Mouse (Mus musculus) liver, postnatal 0 days (tissue): ENCODE results near the gene Rubcn. TPM values are rescaled to one million over a fixed set of nuclear protein-coding genes. Genes with fewer than 3 reads are reported as not detected.

Source experiments
- ATAC-seq: fragments of 200-750 bp; cut with Nextera tagmentation; 2 replicates; pipeline ENCODE4 v1.8.0; 2017; ENCODE audit warnings: mild to moderate bottlenecking, moderate library complexity
- DNase-seq: peaks from one replicate; pipeline ENCODE4 v3.0.0-alpha.2; 2016
- H3K27ac ChIP-seq: fragments of 300-500 bp; sonication (generic); 2 replicates; pipeline ENCODE4 v1.5.1; 2014; ENCODE audit warnings: antibody characterized with exemption, moderate library complexity, mild to moderate bottlenecking, low read depth
- H3K27me3 ChIP-seq: fragments of 300-500 bp; sonication (generic); 2 replicates; pipeline ENCODE4 v1.6.1; 2014; ENCODE audit warnings: low read length, control low read depth, mixed read lengths; ENCODE audit not compliant: insufficient read depth
- H3K36me3 ChIP-seq: fragments of 300-500 bp; sonication (generic); replicated peaks from 2 replicates; pipeline ENCODE4 v1.6.1; 2014; ENCODE audit warnings: mild to moderate bottlenecking, control low read depth, low read length, moderate library complexity, mixed read lengths; ENCODE audit not compliant: insufficient read depth
- H3K4me1 ChIP-seq: fragments of 300-500 bp; sonication (generic); 2 replicates; pipeline ENCODE4 v1.6.1; 2014; ENCODE audit warnings: antibody characterized with exemption, mild to moderate bottlenecking, control low read depth; ENCODE audit not compliant: insufficient read depth
- H3K4me2 ChIP-seq: fragments of 300-500 bp; sonication (generic); 2 replicates; pipeline ENCODE4 v1.6.1; 2014; ENCODE audit warnings: low read depth, mild to moderate bottlenecking, low read length, moderate library complexity, mixed read lengths
- H3K4me3 ChIP-seq: fragments of 300-500 bp; sonication (generic); 2 replicates; pipeline ENCODE4 v1.5.1; 2014; ENCODE audit warnings: low read depth, low read length
- H3K9ac ChIP-seq: fragments of 300-500 bp; sonication (generic); replicated peaks from 2 replicates; pipeline ENCODE4 v1.6.1; 2014; ENCODE audit warnings: mild to moderate bottlenecking, moderate library complexity
- H3K9me3 ChIP-seq: fragments of 300-500 bp; sonication (generic); 2 replicates; pipeline ENCODE4 v1.6.1; 2016; ENCODE audit warnings: mild to moderate bottlenecking, control low read depth, low read length, mixed read lengths
- EP300 ChIP-seq: IDR thresholded peaks from 2 replicates; pipeline ENCODE4 v1.6.1; 2016; ENCODE audit warnings: antibody characterized with exemption, low read depth, mild to moderate bottlenecking
- WGBS: fragments of 180-500 bp; shearing (Covaris S2); extraction: QIAGEN DNeasy Blood & Tissue Kit; methylation state at CpG from one replicate; pipeline ENCODE4 v1.1.7; 2014; ENCODE audit not compliant: insufficient replicate concordance; 5-methylcytosine and 5-hydroxymethylcytosine counted together
- polyA plus RNA-seq: library from polyadenylated mRNA; unstranded; fragments of >200 nt; fragmentation: Nextera tagmentation; extraction: Ambion mirVana; gene quantifications from 2 replicates; pipeline ENCODE4 v1.2.1, GENCODE M21; 2015

Rubcn gene
- polyA plus RNA-seq, 1 experiment from 2014 or later, result 4.3 TPM

- ATAC-seq, result no peak
- H3K4me2 ChIP-seq, result no peak overlapping the region
- no peaks in the 10 kb centered on the region for H3K36me3 ChIP-seq
- WGBS, result 40% methylated on average over 10 of the region's 10 CpGs
- H3K9ac ChIP-seq, result no peak overlapping the region
- no peaks in the 10 kb centered on the region for H3K4me1 ChIP-seq
- H3K4me3 ChIP-seq, result no peak overlapping the region
- TF ChIP-seq EP300, result no peak
- H3K27ac ChIP-seq, result no peak overlapping the region
- H3K9me3 ChIP-seq, result no peaks in the 10 kb centered on the region
- H3K27me3 ChIP-seq, result no peaks in the 10 kb centered on the region
- DNase-seq, result no peak
These were observed 100.9 kb downstream of the Rubcn start for GRCm38 (mm10) chr16:32776676-32777075.

Other genes starting within 250 kb of the Rubcn start
- 2.9 and 3.5 TPM in 2 replicates for gene Tnk2, start 233.9 kb downstream of the Rubcn start, polyA plus RNA-seq
- gene Muc4, start 141.9 kb downstream of the Rubcn start, polyA plus RNA-seq, result 0.49 and 0.64 TPM in 2 replicates
- 0.08 TPM in 1 of 2 replicates, not detected in the other for gene Muc20, start 80.3 kb downstream of the Rubcn start, polyA plus RNA-seq
- 0.33 TPM in 1 of 2 replicates, not detected in the other for gene Smbd1, start 67.3 kb downstream of the Rubcn start, polyA plus RNA-seq
- 36.6 and 40.6 TPM in 2 replicates for gene Fyttd1, start 266 bp downstream of the Rubcn start, polyA plus RNA-seq
- 2.6 and 4.3 TPM in 2 replicates for gene Lrch3, start 36.3 kb upstream of the Rubcn start, polyA plus RNA-seq
- gene Iqcg, start 178.5 kb upstream of the Rubcn start, polyA plus RNA-seq, result 0.95 and 1.1 TPM in 2 replicates
- 574 and 584 TPM in 2 replicates for gene Rpl35a, start 178.7 kb upstream of the Rubcn start, polyA plus RNA-seq
- gene Lmln, start 184.8 kb upstream of the Rubcn start, polyA plus RNA-seq, result 0.44 and 1.2 TPM in 2 replicates